Mouse (Mus musculus) NIH3T3 (cell line): ENCODE data around the gene Gsn.

Experiments used
- DNase-seq: peaks from one replicate; pipeline ENCODE4 v3.0.0-alpha.2; 2012; ENCODE audit warnings: low read depth

Gene Gsn

DNA sequence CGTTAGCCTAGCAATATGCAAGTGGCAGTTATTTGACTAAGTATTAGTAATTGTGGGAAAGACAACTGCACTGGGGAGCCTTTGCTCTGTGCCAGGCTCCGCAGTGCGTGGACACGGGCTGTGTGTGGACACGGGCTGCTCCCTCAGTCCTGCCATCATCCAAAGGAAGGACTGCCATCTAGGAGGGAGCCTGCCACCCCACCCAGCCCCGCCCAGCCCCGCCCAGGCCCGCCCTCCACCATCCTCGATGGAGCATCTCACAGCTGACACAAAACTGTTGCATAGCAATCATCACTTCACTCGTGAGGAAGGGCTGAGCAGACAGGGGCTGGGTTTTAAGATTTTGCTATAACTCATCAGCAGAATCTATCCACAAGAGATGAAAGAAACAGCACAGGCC is 69.8 kb downstream of the Gsn start:
- DNase-seq = no peak

DNA sequence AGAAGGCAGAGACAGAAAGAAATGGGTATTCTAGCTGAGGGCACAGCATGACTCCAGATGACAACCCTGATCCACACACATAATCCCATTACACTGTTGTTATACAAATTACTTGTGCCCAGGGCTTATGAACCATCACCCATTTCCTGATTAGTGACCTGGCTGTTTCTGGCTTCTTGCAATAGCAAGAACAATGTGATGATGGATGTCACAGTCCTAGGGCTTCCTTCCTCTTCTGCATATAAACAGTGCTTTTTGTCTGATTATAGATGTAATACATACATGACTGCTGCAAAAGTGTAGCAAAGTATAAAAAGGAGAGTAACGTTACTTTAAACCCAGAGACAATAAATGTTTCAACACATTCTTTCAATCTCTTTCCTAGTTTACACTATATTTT is 70.8 kb downstream of the Gsn start:
- no peak for DNase-seq

DNA sequence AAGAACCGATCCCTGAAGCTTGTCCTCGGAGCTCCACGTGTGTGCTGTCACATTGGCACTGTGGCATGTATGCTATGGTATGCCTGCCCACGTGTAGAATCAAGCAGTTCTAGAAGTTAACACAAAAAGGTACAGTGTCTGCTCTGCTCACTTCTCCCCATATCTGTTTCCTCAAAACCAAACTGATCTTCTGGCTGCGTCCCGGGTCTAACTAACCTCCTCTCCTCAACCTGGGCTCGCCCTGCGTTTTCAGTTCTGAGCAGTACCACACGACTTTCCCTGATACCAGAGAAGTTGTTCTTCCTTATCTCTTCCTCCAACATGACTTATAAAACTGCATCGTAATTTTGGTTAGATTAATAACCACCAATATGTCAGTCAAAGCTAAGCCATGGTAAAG is 71.4 kb downstream of the Gsn start:
- no peak for DNase-seq

GRCm38 (mm10) chr2:35328064-35328792 is 72.0 kb downstream of the Gsn start:
- DNase-seq = no peak

DNA sequence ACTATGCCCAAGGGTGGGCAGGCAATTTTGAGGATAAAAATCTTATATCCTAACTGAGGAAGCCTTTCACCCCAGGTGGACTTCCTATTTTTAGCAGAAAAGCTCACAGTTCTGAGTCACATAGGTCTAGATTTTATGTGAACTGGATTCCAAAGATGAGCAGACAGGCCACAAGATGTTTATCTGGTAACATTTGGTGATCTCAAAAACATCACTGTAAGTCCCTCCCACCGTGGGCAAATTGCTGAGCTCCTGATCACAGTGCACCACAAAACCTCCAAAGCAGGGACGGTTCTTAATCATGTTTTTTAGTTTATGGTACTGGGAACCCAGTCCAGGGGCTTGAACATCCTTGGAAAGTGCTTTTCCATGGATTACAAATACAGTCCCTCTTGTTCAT is 72.9 kb downstream of the Gsn start:
- no peak for DNase-seq

DNA sequence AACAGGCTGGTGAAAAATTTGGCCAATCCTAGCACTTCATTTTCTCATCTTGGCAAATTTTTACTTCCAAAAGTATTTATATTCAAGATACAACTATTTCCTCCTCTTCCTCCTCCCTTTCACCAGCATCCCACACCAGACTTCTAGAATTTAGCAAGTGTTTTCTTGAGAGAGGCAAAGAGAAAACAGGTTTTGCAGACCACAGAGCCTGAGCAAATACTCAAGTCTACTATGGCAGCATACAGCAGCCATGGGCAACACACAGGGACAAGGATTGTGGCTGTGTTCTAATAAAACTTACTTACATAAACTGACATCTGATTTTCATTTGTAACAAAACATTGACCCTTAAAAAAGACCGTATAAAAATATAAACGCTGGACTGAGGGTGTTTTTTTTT is 75.0 kb downstream of the Gsn start:
- no peak for DNase-seq

DNA sequence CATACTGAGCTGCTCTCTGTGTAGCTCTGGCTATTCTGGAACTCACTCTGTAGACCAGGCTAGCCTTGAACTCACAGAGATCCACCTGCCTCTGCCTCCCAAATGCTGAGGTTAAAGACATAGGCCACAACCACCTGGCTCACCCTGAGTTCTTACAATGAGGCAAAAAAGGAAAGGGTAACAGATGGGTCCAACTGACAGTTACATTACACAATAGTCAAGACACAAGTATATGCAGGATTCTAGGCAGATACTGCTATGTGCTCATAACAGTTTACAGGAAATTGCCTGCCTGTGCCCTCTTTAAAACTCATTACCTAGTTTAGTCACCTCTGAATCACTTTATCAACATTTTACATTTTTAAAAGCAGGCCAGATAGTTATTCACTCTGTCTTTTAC is 77.5 kb downstream of the Gsn start:
- no peak for DNase-seq

GRCm38 (mm10) chr2:35335620-35336019 is 79.4 kb downstream of the Gsn start:
- peak; percentile 32 for DNase-seq

- DNase-seq = peak; percentile 100
Measured at GRCm38 (mm10) chr2:35336388-35337280, 80.5 kb downstream of the Gsn start, which contains the start of gene Stom. Stom (minus strand) TSS chr2:35336976.

DNA sequence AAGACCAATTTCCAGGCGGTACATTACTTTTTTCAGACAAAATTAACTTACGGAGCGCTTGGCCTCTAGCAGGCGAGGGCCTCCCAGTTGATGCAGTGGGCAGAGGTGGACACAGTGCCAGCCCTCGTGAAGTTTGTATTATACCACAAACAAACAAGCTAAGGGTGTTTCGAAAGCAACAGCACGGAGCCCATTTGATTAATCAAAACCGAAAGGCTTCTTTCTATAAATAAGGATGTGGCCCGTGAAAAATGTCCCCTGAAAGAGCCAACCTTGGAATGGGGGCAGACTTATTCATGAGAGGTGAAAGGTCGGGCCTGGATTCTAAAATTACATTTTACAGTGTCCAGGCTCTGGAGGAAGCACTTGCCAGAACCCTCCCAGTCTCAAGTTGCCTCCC is 81.2 kb downstream of the Gsn start:
- DNase-seq = peak; percentile 57

DNA sequence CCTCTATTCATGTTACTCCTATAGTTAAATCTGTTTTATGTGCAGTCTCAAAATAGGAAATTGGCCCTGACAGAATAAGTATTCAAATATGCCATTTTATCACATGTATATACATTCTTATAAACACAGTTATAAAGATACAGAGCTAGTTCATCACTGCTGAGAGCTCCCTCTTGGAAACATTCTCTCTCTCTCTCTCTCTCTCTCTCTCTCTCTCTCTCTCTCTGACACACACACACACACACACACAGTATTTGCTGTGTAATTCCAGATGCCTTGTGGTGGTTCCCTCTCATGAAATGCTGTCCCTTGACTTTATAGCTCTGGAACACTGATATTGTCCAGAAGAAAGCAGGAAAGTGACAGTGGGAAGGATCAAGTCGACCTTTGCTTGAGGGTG is 81.9 kb downstream of the Gsn start:
- no peak for DNase-seq

DNA sequence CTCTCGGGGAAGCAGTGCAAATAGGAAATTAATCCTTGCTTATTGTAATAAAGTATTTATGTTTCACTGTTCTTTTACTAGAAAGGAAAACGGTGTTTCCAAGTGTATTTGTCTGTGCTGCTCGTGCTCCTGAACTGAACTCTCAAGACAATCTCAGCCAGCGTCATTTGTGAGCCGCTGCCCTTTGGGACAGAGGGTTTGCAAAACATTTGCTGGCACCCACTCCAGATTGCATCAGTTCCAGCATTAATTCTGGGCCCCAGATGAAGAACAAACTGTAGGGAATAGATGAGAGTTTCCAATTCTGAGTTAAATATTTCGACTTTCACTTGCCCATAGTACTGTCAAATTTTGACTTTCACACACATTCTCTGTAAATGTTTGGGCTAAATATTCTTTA is 82.5 kb downstream of the Gsn start:
- peak; percentile 15 for DNase-seq

GRCm38 (mm10) chr2:35342605-35343004 is 86.4 kb downstream of the Gsn start:
- peak; percentile 74 for DNase-seq

- no peak for DNase-seq
Measured at GRCm38 (mm10) chr2:35345984-35346383, 89.8 kb downstream of the Gsn start.

DNA sequence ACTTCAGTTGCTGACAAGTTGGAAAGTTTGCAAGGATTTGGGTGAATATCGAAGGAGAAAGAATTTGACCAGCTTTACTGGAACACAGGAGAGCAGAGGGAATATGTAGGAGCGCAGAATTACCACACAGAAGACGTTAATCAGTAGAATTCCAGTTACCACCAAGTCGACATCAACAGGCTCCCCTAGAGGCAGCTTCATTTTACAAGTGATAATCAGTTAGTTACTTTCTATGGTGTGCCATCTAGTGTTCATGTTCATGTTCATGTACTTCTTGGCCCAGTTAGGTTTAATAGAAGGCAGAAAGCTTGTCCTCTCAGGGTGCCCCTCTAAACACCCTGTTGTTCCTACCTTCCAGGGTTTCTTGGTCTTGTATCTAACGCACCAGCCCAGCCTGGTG is 93.0 kb downstream of the Gsn start:
- DNase-seq = peak; percentile 74
